Mouse (Mus musculus) forebrain, embryonic 12.5 days (tissue): ENCODE measurements around the gene Clcc1. TPM values are rescaled to one million over a fixed set of nuclear protein-coding genes. Genes with fewer than 3 reads are reported as not detected.
"Not testable (repeated sequence)": the region's sequence is repeated elsewhere in the genome, so short reads cannot be mapped to it uniquely, and the experiment has no call there.

Source experiments
- ATAC-seq: fragments of 200-750 bp; cut with Nextera tagmentation; 2 replicates; pipeline ENCODE4 v1.8.0; 2017; ENCODE audit warnings: moderate TSS enrichment; ENCODE audit not compliant: low FRiP score
- H3K27ac ChIP-seq: fragments of 300-500 bp; sonication (generic); 2 replicates; pipeline ENCODE4 v1.5.1; 2016; ENCODE audit warnings: mild to moderate bottlenecking
- H3K27me3 ChIP-seq: fragments of 300-500 bp; sonication (generic); 2 replicates; pipeline ENCODE4 v1.6.1; 2016; ENCODE audit warnings: mild to moderate bottlenecking
- H3K36me3 ChIP-seq: fragments of 300-500 bp; sonication (generic); replicated peaks from 2 replicates; pipeline ENCODE4 v1.6.1; 2016; ENCODE audit warnings: mild to moderate bottlenecking
- H3K4me1 ChIP-seq: fragments of 300-500 bp; sonication (generic); 2 replicates; pipeline ENCODE4 v1.6.1; 2016
- H3K4me2 ChIP-seq: fragments of 300-500 bp; sonication (generic); 2 replicates; pipeline ENCODE4 v1.6.1; 2016; ENCODE audit warnings: mild to moderate bottlenecking, moderate library complexity
- H3K4me3 ChIP-seq: fragments of 300-500 bp; sonication (generic); replicated peaks from 2 replicates; pipeline ENCODE4 v1.5.1; 2016; ENCODE audit warnings: mild to moderate bottlenecking
- H3K9ac ChIP-seq: fragments of 300-500 bp; sonication (generic); 2 replicates; pipeline ENCODE4 v1.6.1; 2016; ENCODE audit warnings: mild to moderate bottlenecking
- H3K9me3 ChIP-seq: fragments of 300-500 bp; sonication (generic); 2 replicates; pipeline ENCODE4 v1.6.1; 2016
- WGBS: fragments of 180-500 bp; shearing (Covaris S2); methylation state at CpG from one replicate; pipeline ENCODE4 v1.1.7; 2016; 5-methylcytosine and 5-hydroxymethylcytosine counted together
- polyA plus RNA-seq: library from polyadenylated mRNA; unstranded; fragments of >200 nt; fragmentation: Nextera tagmentation; extraction: Ambion mirVana; gene quantifications from 2 replicates; pipeline ENCODE4 v1.2.1, GENCODE M21; 2016

The Clcc1 gene
- polyA plus RNA-seq, 1 experiment from 2014 or later = 65.5 TPM

GRCm38 (mm10) chr3:108660941-108661340 is 7.2 kb downstream of the Clcc1 start:
- H3K27me3 ChIP-seq = no peaks in the 10 kb centered on the region
- H3K4me3 ChIP-seq = no peak overlapping the region
- H3K27ac ChIP-seq = no peak overlapping the region
- no peak for ATAC-seq
- no peak overlapping the region for H3K4me2 ChIP-seq
- no peaks in the 10 kb centered on the region for H3K4me1 ChIP-seq
- H3K9ac ChIP-seq = no peak overlapping the region
- no peaks in the 10 kb centered on the region for H3K9me3 ChIP-seq
- H3K36me3 ChIP-seq = peaks cover 46% of the 10 kb centered on the region
- 93% methylated on average over 1 of the region's 1 CpGs for WGBS

- ATAC-seq = no peak
- no peaks in the 10 kb centered on the region for H3K9me3 ChIP-seq
- H3K4me2 ChIP-seq = no peak overlapping the region
- no peak overlapping the region for H3K9ac ChIP-seq
- 80% methylated on average over 4 of the region's 4 CpGs for WGBS
- no peak overlapping the region for H3K4me3 ChIP-seq
- H3K4me1 ChIP-seq = no peaks in the 10 kb centered on the region
- no peaks in the 10 kb centered on the region for H3K27me3 ChIP-seq
- H3K27ac ChIP-seq = no peak overlapping the region
- H3K36me3 ChIP-seq = peaks cover 88% of the 10 kb centered on the region
Measured at GRCm38 (mm10) chr3:108676616-108677015, 22.9 kb downstream of the Clcc1 start.

GRCm38 (mm10) chr3:108681004-108681403 is 27.3 kb downstream of the Clcc1 start:
- Histone ChIP-seq H3K27ac (no peak overlapping the region), H3K9ac (no peak overlapping the region), H3K9me3 (no peaks in the 10 kb centered on the region), H3K4me1 (no peaks in the 10 kb centered on the region), H3K27me3 (no peaks in the 10 kb centered on the region), H3K4me2 (no peak overlapping the region), H3K36me3 (peaks cover 93% of the 10 kb centered on the region), H3K4me3 (no peak overlapping the region)
- no peak for ATAC-seq
- 87% methylated on average over 4 of the region's 4 CpGs for WGBS

- H3K27ac ChIP-seq, H3K4me2 ChIP-seq, H3K4me1 ChIP-seq, H3K27me3 ChIP-seq, H3K4me3 ChIP-seq, ATAC-seq, H3K9me3 ChIP-seq, H3K9ac ChIP-seq: not testable (repeated sequence)
- H3K36me3 ChIP-seq = peaks cover 89% of the 10 kb centered on the region
- 93% methylated on average over 5 of the region's 5 CpGs for WGBS
Measured at GRCm38 (mm10) chr3:108683597-108683996, 29.9 kb downstream of the Clcc1 start.

- no peaks in the 10 kb centered on the region for H3K27me3 ChIP-seq
- H3K4me1 ChIP-seq = no peaks in the 10 kb centered on the region
- no peak overlapping the region for H3K4me3 ChIP-seq
- no peaks in the 10 kb centered on the region for H3K9me3 ChIP-seq
- 95% methylated on average over 7 of the region's 7 CpGs for WGBS
- H3K4me2 ChIP-seq = no peak overlapping the region
- H3K36me3 ChIP-seq = peaks cover 84% of the 10 kb centered on the region
- H3K27ac ChIP-seq = no peak overlapping the region
- ATAC-seq = no peak
- H3K9ac ChIP-seq = no peak overlapping the region
Measured at GRCm38 (mm10) chr3:108685701-108686100, 32.0 kb downstream of the Clcc1 start.

- H3K9ac ChIP-seq = no peak overlapping the region
- no peak overlapping the region for H3K4me3 ChIP-seq
- H3K27me3 ChIP-seq = no peaks in the 10 kb centered on the region
- no peak overlapping the region for H3K27ac ChIP-seq
- peaks cover 61% of the 10 kb centered on the region for H3K36me3 ChIP-seq
- no peaks in the 10 kb centered on the region for H3K4me1 ChIP-seq
- H3K4me2 ChIP-seq = no peak overlapping the region
- no peak for ATAC-seq
- 80% methylated on average over 6 of the region's 6 CpGs for WGBS
- no peaks in the 10 kb centered on the region for H3K9me3 ChIP-seq
Measured at GRCm38 (mm10) chr3:108689015-108689441, 35.3 kb downstream of the Clcc1 start.

GRCm38 (mm10) chr3:108689446-108689845 is 35.7 kb downstream of the Clcc1 start:
- peaks cover 62% of the 10 kb centered on the region for H3K36me3 ChIP-seq
- no peak for ATAC-seq

GRCm38 (mm10) chr3:108689979-108690378 is 36.3 kb downstream of the Clcc1 start:
- Histone ChIP-seq H3K4me2 (no peak overlapping the region), H3K4me1 (no peaks in the 10 kb centered on the region), H3K36me3 (peaks cover 65% of the 10 kb centered on the region), H3K27me3 (no peaks in the 10 kb centered on the region), H3K4me3 (no peak overlapping the region), H3K9me3 (no peaks in the 10 kb centered on the region), H3K9ac (no peak overlapping the region), H3K27ac (0 out of 2 replicates have a peak overlapping the region, but pooled peaks have one; percentile 25)
- ATAC-seq = no peak
- WGBS = 76% methylated on average over 4 of the region's 4 CpGs

More at GRCm38 (mm10) chr3:108689446-108689845, 35.7 kb downstream of the Clcc1 start:
- H3K4me3 ChIP-seq = no peak overlapping the region
- H3K9me3 ChIP-seq = no peaks in the 10 kb centered on the region
- H3K27ac ChIP-seq = no peak overlapping the region
- no peak overlapping the region for H3K4me2 ChIP-seq
- H3K9ac ChIP-seq = no peak overlapping the region
- H3K4me1 ChIP-seq = no peaks in the 10 kb centered on the region
- H3K27me3 ChIP-seq = no peaks in the 10 kb centered on the region
- 75% methylated on average over 8 of the region's 8 CpGs for WGBS

- Histone ChIP-seq H3K27ac (no peak overlapping the region), H3K4me3 (no peak overlapping the region), H3K4me1 (no peaks in the 10 kb centered on the region), H3K9ac (no peak overlapping the region), H3K9me3 (no peaks in the 10 kb centered on the region), H3K4me2 (no peak overlapping the region), H3K27me3 (no peaks in the 10 kb centered on the region), H3K36me3 (peaks cover 65% of the 10 kb centered on the region)
- ATAC-seq = no peak
- WGBS = 92% methylated on average over 9 of the region's 9 CpGs
Measured at GRCm38 (mm10) chr3:108694321-108694720, 40.6 kb downstream of the Clcc1 start.

- WGBS = 95% methylated on average over 8 of the region's 8 CpGs
- no peaks in the 10 kb centered on the region for H3K27me3 ChIP-seq
- H3K9me3 ChIP-seq = no peaks in the 10 kb centered on the region
- no peak overlapping the region for H3K9ac ChIP-seq
- H3K27ac ChIP-seq = no peak overlapping the region
- H3K4me3 ChIP-seq = no peak overlapping the region
- no peak for ATAC-seq
- no peaks in the 10 kb centered on the region for H3K4me1 ChIP-seq
- H3K36me3 ChIP-seq = peaks cover 81% of the 10 kb centered on the region
- H3K4me2 ChIP-seq = no peak overlapping the region
Measured at GRCm38 (mm10) chr3:108698662-108699061, 44.9 kb downstream of the Clcc1 start.

GRCm38 (mm10) chr3:108699786-108700185 is 46.1 kb downstream of the Clcc1 start:
- Histone ChIP-seq H3K36me3 (peaks cover 70% of the 10 kb centered on the region), H3K27ac (no peak overlapping the region), H3K4me1 (no peaks in the 10 kb centered on the region), H3K4me3 (no peak overlapping the region), H3K9ac (no peak overlapping the region), H3K27me3 (no peaks in the 10 kb centered on the region), H3K4me2 (no peak overlapping the region), H3K9me3 (no peaks in the 10 kb centered on the region)
- no peak for ATAC-seq
- 94% methylated on average over 4 of the region's 4 CpGs for WGBS

GRCm38 (mm10) chr3:108701256-108701655 is 47.5 kb downstream of the Clcc1 start:
- no peak overlapping the region for H3K4me2 ChIP-seq
- peaks cover 61% of the 10 kb centered on the region for H3K36me3 ChIP-seq
- H3K9me3 ChIP-seq = no peaks in the 10 kb centered on the region
- no peak overlapping the region for H3K27ac ChIP-seq
- H3K4me3 ChIP-seq = no peak overlapping the region
- H3K4me1 ChIP-seq = no peaks in the 10 kb centered on the region
- no peaks in the 10 kb centered on the region for H3K27me3 ChIP-seq
- ATAC-seq = no peak
- H3K9ac ChIP-seq = no peak overlapping the region
- WGBS = 87% methylated on average over 1 of the region's 1 CpGs

GRCm38 (mm10) chr3:108702789-108703188 is 49.1 kb downstream of the Clcc1 start:
- Histone ChIP-seq H3K4me3 (no peak overlapping the region), H3K27ac (no peak overlapping the region), H3K9ac (no peak overlapping the region), H3K4me2 (no peak overlapping the region), H3K9me3 (no peaks in the 10 kb centered on the region), H3K4me1 (no peaks in the 10 kb centered on the region), H3K27me3 (no peaks in the 10 kb centered on the region), H3K36me3 (peaks cover 52% of the 10 kb centered on the region)
- 90% methylated on average over 8 of the region's 8 CpGs for WGBS
- no peak for ATAC-seq
